In genomic region chr11:51967443-51968401, GRCm38 (mm10) we compare ENCODE assay signal across 8 mouse cellular contexts. TPM values are rescaled to one million over a fixed set of nuclear protein-coding genes. Genes with fewer than 3 reads are reported as not detected.
DNase-seq lines count a peak whose midpoint lies in the region; ATAC-seq and TF ChIP-seq lines count a peak whose summit lies in the region.

Cdkn2aipnl (plus strand) TSS chr11:51967661.

- in situ Hi-C loops in ES-E14 (cut with MboI; ENCODE audit: low sequenced_read_pairs in 2 of 2, unreplicated experiment in 2 of 2): loop anchor here in 1 of 2 experiments (5.0 kb wide), 1 partner anchor 145 kb away; no protein-coding TSS in a partner anchor

- DNase-seq in ES-E14 (ENCODE audit: low read depth, low spot score): peak; percentile 95
- peak; percentile 92 for DNase-seq in cerebellum, adult 11-12 months
- DNase-seq in heart, postnatal 36 days: peak; percentile 97 to 99
- peak; percentile 94 to 100 for DNase-seq in layer of hippocampus, adult 2 months (ENCODE audit: low spot score in 2 of 2)
- peak; percentile 99 for DNase-seq in lung, embryonic 14.5 days
- DNase-seq in thymus, adult 2 months: peak; percentile 99

- H3K4me3 ChIP-seq in ES-E14 (ENCODE audit: insufficient read depth in 1 of 2, low read depth in 1 of 2, low read length in 2 of 2, poor library complexity in 1 of 2, severe bottlenecking in 1 of 2): peak within 1 kb of the TSS; percentile 78 to 85
- H3K4me3 ChIP-seq in forebrain, embryonic 16.5 days (replicated peaks; ENCODE audit: low read length): peak within 1 kb of the TSS; percentile 71
- H3K4me3 ChIP-seq in layer of hippocampus, adult 2 months: peak within 1 kb of the TSS; percentile 83
- H3K4me3 ChIP-seq in lung, embryonic 14.5 days (ENCODE audit: low read depth, low read length): peak within 1 kb of the TSS; percentile 76
- H3K4me3 ChIP-seq in olfactory bulb, adult 2 months (ENCODE audit: insufficient read depth, low read depth, low read length): peak within 1 kb of the TSS; percentile 57
- peak within 1 kb of the TSS; percentile 77 for H3K4me3 ChIP-seq in thymus, adult 2 months (ENCODE audit: control insufficient read depth, insufficient read depth, low read length)

- H3K9me3 ChIP-seq in ES-E14 (ENCODE audit: control insufficient read depth, insufficient read depth, low read depth, low read length): no peaks in the 10 kb centered on the region
- H3K9me3 ChIP-seq in forebrain, embryonic 16.5 days (ENCODE audit: control insufficient read depth, low read length): no peaks in the 10 kb centered on the region
- no peaks in the 10 kb centered on the region for H3K9me3 ChIP-seq in lung, embryonic 14.5 days (ENCODE audit: low read depth, low read length)

- H3K27me3 ChIP-seq in forebrain, embryonic 16.5 days (replicated peaks; ENCODE audit: control insufficient read depth, insufficient read depth, low read length): no peaks in the 10 kb centered on the region
- H3K27me3 ChIP-seq in lung, embryonic 14.5 days (ENCODE audit: insufficient read depth, low read length): no peaks in the 10 kb centered on the region
- H3K27me3 ChIP-seq in thymus, adult 2 months (ENCODE audit: control insufficient read depth, insufficient read depth, low read length): no peaks in the 10 kb centered on the region

- intact Hi-C loops in heart, postnatal 36 days (cut with DNase I): loop anchor here (1.0 to 2.0 kb wide), 5 partner anchors 33 to 147 kb away; partner anchors contain the start of gene Ube2b

- H3K27ac ChIP-seq in ES-E14 (ENCODE audit: insufficient read depth, low read depth, low read length, poor library complexity, severe bottlenecking): peak within 1 kb of the TSS; percentile 54
- peak within 1 kb of the TSS; percentile 62 for H3K27ac ChIP-seq in forebrain, embryonic 16.5 days (ENCODE audit: low read length)
- peak within 1 kb of the TSS; percentile 81 for H3K27ac ChIP-seq in layer of hippocampus, adult 2 months
- H3K27ac ChIP-seq in lung, embryonic 14.5 days (ENCODE audit: low read depth): peak within 1 kb of the TSS; percentile 68; the same call in 1 of the 2 replicates
- peak within 1 kb of the TSS; percentile 12; the same call in 1 of the 2 replicates for H3K27ac ChIP-seq in olfactory bulb, adult 2 months (ENCODE audit: insufficient read depth, low read depth, low read length)
- H3K27ac ChIP-seq in thymus, adult 2 months (ENCODE audit: control insufficient read depth, insufficient read depth, low read length): peak within 1 kb of the TSS; percentile 66

- WGBS in forebrain, embryonic 16.5 days: 2% methylated on average over 63 of the region's 63 CpGs
- WGBS in lung, embryonic 14.5 days: 1% methylated on average over 63 of the region's 63 CpGs
- WGBS in olfactory bulb, adult 2 months: 3% methylated on average over 63 of the region's 63 CpGs
- WGBS in thymus, adult 2 months: 1% methylated on average over 62 of the region's 63 CpGs

- peak; percentile 98 for ATAC-seq in forebrain, embryonic 16.5 days
- ATAC-seq in lung, embryonic 14.5 days (ENCODE audit: insufficient read depth): peak; percentile 96

- peak; percentile 98 for TF ChIP-seq CTCF in layer of hippocampus, adult 2 months (conservative IDR thresholded peaks at IDR 0.05)
- peak; percentile 86 for TF ChIP-seq CTCF in lung, embryonic 14.5 days (IDR thresholded peaks at IDR 0.05; ENCODE audit: low read depth)
- TF ChIP-seq CTCF in olfactory bulb, adult 2 months (IDR thresholded peaks at IDR 0.05; ENCODE audit: insufficient read depth, low read depth, low read length): peak; percentile 89
- peak; percentile 98 for TF ChIP-seq CTCF in thymus, adult 2 months (IDR thresholded peaks at IDR 0.05; ENCODE audit: borderline replicate concordance, control insufficient read depth, extremely low read depth, insufficient read depth, low read length, poor library complexity)

- H3K4me2 ChIP-seq in forebrain, embryonic 16.5 days (ENCODE audit: low read length): peak within 1 kb of the TSS; percentile 81
- peak within 1 kb of the TSS; percentile 72 for H3K4me2 ChIP-seq in lung, embryonic 14.5 days

- H3K9ac ChIP-seq in ES-E14 (ENCODE audit: insufficient read depth, low read depth, low read length, poor library complexity, severe bottlenecking): peak within 1 kb of the TSS; percentile 88
- H3K9ac ChIP-seq in forebrain, embryonic 16.5 days (replicated peaks; ENCODE audit: low read depth, low read length): peak within 1 kb of the TSS; percentile 80
- peak within 1 kb of the TSS; percentile 78 for H3K9ac ChIP-seq in lung, embryonic 14.5 days

- 0 out of 2 replicates have a peak, but pooled peaks have one; percentile 35 for TF ChIP-seq POLR2A in olfactory bulb, adult 2 months (IDR thresholded peaks at IDR 0.05; ENCODE audit: insufficient read depth, low read depth, low read length)
- 0 out of 2 replicates have a peak, but pooled peaks have one; percentile 49 for TF ChIP-seq POLR2A in thymus, adult 2 months (IDR thresholded peaks at IDR 0.05; ENCODE audit: control insufficient read depth, extremely low read depth, insufficient read depth, low read length, poor library complexity)

- H3K36me3 ChIP-seq in ES-E14 (ENCODE audit: control insufficient read depth, insufficient read depth, low read length, poor library complexity, severe bottlenecking): peaks cover 19% of the 10 kb centered on the region
- peaks cover 16% of the 10 kb centered on the region for H3K36me3 ChIP-seq in forebrain, embryonic 16.5 days (ENCODE audit: control insufficient read depth, insufficient read depth)
- H3K36me3 ChIP-seq in lung, embryonic 14.5 days (ENCODE audit: insufficient read depth): peaks cover 35% of the 10 kb centered on the region
- peaks cover 31% of the 10 kb centered on the region for H3K36me3 ChIP-seq in thymus, adult 2 months (ENCODE audit: control insufficient read depth, insufficient read depth, low read length)

- peaks cover 0 to 5% of the 10 kb centered on the region in 2 experiments; a peak in 1 of 4 replicates for H3K4me1 ChIP-seq in ES-E14 (ENCODE audit: control insufficient read depth in 2 of 2, insufficient read depth in 2 of 2, low read length in 2 of 2, poor library complexity in 1 of 2)
- H3K4me1 ChIP-seq in forebrain, embryonic 16.5 days (replicated peaks; ENCODE audit: control insufficient read depth, insufficient read depth, low read length): peaks cover 11% of the 10 kb centered on the region
- 0 out of 2 replicates have a peak, but pooled peaks cover 3% of the 10 kb centered on the region for H3K4me1 ChIP-seq in lung, embryonic 14.5 days (ENCODE audit: insufficient read depth)
- H3K4me1 ChIP-seq in olfactory bulb, adult 2 months (ENCODE audit: control insufficient read depth, insufficient read depth, low read length): peaks cover 12% of the 10 kb centered on the region
- peaks cover 29% of the 10 kb centered on the region for H3K4me1 ChIP-seq in thymus, adult 2 months (replicated peaks; ENCODE audit: control insufficient read depth, insufficient read depth, low read length)

TF ChIP-seq in ES-E14, 5 proteins besides CTCF, POLR2A, EP300 and RAD21:
- TF ChIP-seq CHD2 (IDR thresholded peaks at IDR 0.05; ENCODE audit: low read depth, low read length) (no peak), ZC3H11A (IDR thresholded peaks at IDR 0.05; ENCODE audit: borderline replicate concordance, low read depth, low read length) (peak; percentile 63), ZNF384 (IDR thresholded peaks at IDR 0.05; ENCODE audit: low read depth, low read length) (no peak), MAFK (IDR thresholded peaks at IDR 0.05; ENCODE audit: insufficient read depth, low read depth, low read length) (no peak), HCFC1 (IDR thresholded peaks at IDR 0.05; ENCODE audit: borderline replicate concordance, insufficient read depth, low read length) (peak; percentile 68; the same call in 1 of the 2 replicates)

RNA-seq across cellular contexts. Expression of gene Cdkn2aipnl, which starts in this region (rescaled TPM):
- 49.4 and 61.7 TPM in 2 replicates for total RNA-seq in ES-E14 (2012; rRNA removed)
- polyA plus RNA-seq in forebrain, embryonic 16.5 days (2015; fragmentation: Nextera tagmentation; extraction: Ambion mirVana): 119 TPM in 2 replicates
- 10 to 100 TPM in 1 of 2 experiments, 1 to 10 TPM in 1; 9.7 to 10.7 TPM for total RNA-seq in heart, postnatal 36 days (2021)
- 10 to 100 TPM; 34.2 to 37.6 TPM for total RNA-seq in layer of hippocampus, adult 2 months (2021)
- 107 and 109 TPM in 2 replicates for polyA plus RNA-seq in lung, embryonic 14.5 days (2014; fragmentation: Nextera tagmentation; extraction: Ambion mirVana)
- not detected in 2 replicates for polyA plus RNA-seq in olfactory bulb, adult 2 months (2012; ENCODE audit: insufficient read depth, insufficient read length, low replicate concordance, missing spikeins)
- polyA plus RNA-seq in thymus, adult 2 months (2012; rRNA removed): 89.3 and 92.4 TPM in 2 replicates

Comparison
In these comparisons a context has a peak if more than half of its experiments do, and no peak if none do; other contexts are left out.
1. Peak in every context shown above with its lines: DNase-seq, ATAC-seq, H3K4me3 ChIP-seq and H3K27ac ChIP-seq.
2. H3K27ac ChIP-seq: peak in every context shown above with its lines; median percentile 81 in layer of hippocampus, adult 2 months; 68 in lung, embryonic 14.5 days; 66 in thymus, adult 2 months; 62 in forebrain, embryonic 16.5 days; 54 in ES-E14; 12 in olfactory bulb, adult 2 months.